Mouse (Mus musculus): Measurements from ENCODE around the gene Gse1.

GRCm38 (mm10) chr8:120550937-120551676 lies 322.9 kb downstream of the Gse1 start:
- no peak for TF ChIP-seq MYOD1 (IDR thresholded peaks at IDR 0.05; ENCODE audit: control insufficient read depth in 1 of 3, insufficient read length in 2 of 3, low read depth in 2 of 3)
- TF ChIP-seq MAX (IDR thresholded peaks at IDR 0.05; ENCODE audit: low read depth), result no peak

Data from myocyte (in vitro differentiated cells).